In genomic region chr7:45640191-45640957, GRCm38 (mm10) we compare ENCODE assay signal across 15 mouse cellular contexts. TPM values are rescaled to one million over a fixed set of nuclear protein-coding genes. Genes with fewer than 3 reads are reported as not detected.
A peak's percentile ranks its signal among the peaks of the same experiment; 100 is the strongest.
DNase-seq lines count a peak whose midpoint lies in the region; ATAC-seq and TF ChIP-seq lines count a peak whose summit lies in the region.
"Had no signal": no experiment of that assay in that cellular context is flagged by ENCODE, and none has a peak within 500 bp of the region (broad histone marks: within the 10 kb centered on the region; RNA-seq: fewer than 3 reads in every experiment).

No protein-coding gene starts in this region.

- ATAC-seq in embryonic facial prominence, embryonic 14.5 days (ENCODE audit: low read depth), result no peak
- ATAC-seq in limb, embryonic 14.5 days (ENCODE audit: low FRiP score, low read depth), result no peak

- peak overlapping the region; percentile 30; the same call in 1 of the 2 replicates for H3K9ac ChIP-seq in embryonic facial prominence, embryonic 14.5 days (ENCODE audit: low read depth, low read length)
- H3K9ac ChIP-seq in limb, embryonic 14.5 days (ENCODE audit: low read depth, low read length, severe bottlenecking), result no peak overlapping the region
- H3K9ac ChIP-seq: hindbrain, embryonic 14.5 days; liver, embryonic 13.5 days had no signal

- no peaks in the 10 kb centered on the region for H3K9me3 ChIP-seq in embryonic facial prominence, embryonic 14.5 days (ENCODE audit: control insufficient read depth, low read length)
- no peaks in the 10 kb centered on the region for H3K9me3 ChIP-seq in limb, embryonic 14.5 days (ENCODE audit: control insufficient read depth, low read length)
- H3K9me3 ChIP-seq: liver, embryonic 13.5 days had no signal

- H3K4me2 ChIP-seq in embryonic facial prominence, embryonic 14.5 days (ENCODE audit: low read depth, low read length), result peak overlapping the region; percentile 81; the same call in 1 of the 2 replicates
- 0 out of 2 replicates have a peak overlapping the region, but pooled peaks have one; percentile 15 for H3K4me2 ChIP-seq in limb, embryonic 14.5 days (replicated peaks; ENCODE audit: low read depth, low read length, severe bottlenecking)
- H3K4me2 ChIP-seq: hindbrain, embryonic 14.5 days; liver, embryonic 13.5 days had no signal

- WGBS in embryonic facial prominence, embryonic 14.5 days, result 67% methylated on average over 19 of the region's 19 CpGs
- 75% methylated on average over 19 of the region's 19 CpGs for WGBS in limb, embryonic 14.5 days

- TF ChIP-seq POLR2A in limb, embryonic 14.5 days (IDR thresholded peaks at IDR 0.05; ENCODE audit: borderline replicate concordance, extremely low read depth, insufficient read depth, insufficient read length), result no peak

- no peak for TF ChIP-seq CTCF in layer of hippocampus, adult 2 months (conservative IDR thresholded peaks at IDR 0.05)

- peak; percentile 45 for DNase-seq in gastrocnemius, adult 18-20 months (ENCODE audit: low spot score)
- no peak for DNase-seq in gastrocnemius, postnatal 4 days (ENCODE audit: low spot score in 2 of 2)
- DNase-seq in layer of hippocampus, adult 2 months (ENCODE audit: low spot score in 2 of 2), result no peak
- DNase-seq in layer of hippocampus, postnatal 14 days (ENCODE audit: low spot score in 2 of 2), result no peak
- no peak for DNase-seq in embryonic facial prominence, embryonic 14.5 days (ENCODE audit: low spot score)
- DNase-seq in limb, embryonic 14.5 days (ENCODE audit: low spot score), result no peak
- no peak for DNase-seq in layer of hippocampus, adult 9-11 months
- no peak for DNase-seq in adrenal gland, adult 18-20 months (ENCODE audit: low spot score in 2 of 2)
- DNase-seq: liver, embryonic 13.5 days had no signal

- H3K27me3 ChIP-seq in embryonic facial prominence, embryonic 14.5 days (replicated peaks; ENCODE audit: control insufficient read depth, insufficient read depth, low read length), result no peaks in the 10 kb centered on the region
- H3K27me3 ChIP-seq in limb, embryonic 14.5 days (ENCODE audit: control insufficient read depth, insufficient read depth, low read length), result no peaks in the 10 kb centered on the region
- H3K27me3 ChIP-seq: CH12.LX had no signal

- peak overlapping the region; percentile 14; the same call in 1 of the 2 replicates for H3K27ac ChIP-seq in layer of hippocampus, adult 2 months
- H3K27ac ChIP-seq in embryonic facial prominence, embryonic 14.5 days (replicated peaks; ENCODE audit: low read depth, low read length), result peak overlapping the region; percentile 74
- H3K27ac ChIP-seq in limb, embryonic 14.5 days (replicated peaks; ENCODE audit: low read depth, low read length), result no peak overlapping the region; the same call in 1 of the 2 replicates
- H3K27ac ChIP-seq: hindbrain, embryonic 14.5 days; liver, embryonic 13.5 days had no signal

- no peak overlapping the region for H3K4me3 ChIP-seq in layer of hippocampus, adult 2 months
- H3K4me3 ChIP-seq in embryonic facial prominence, embryonic 14.5 days (ENCODE audit: low read depth, low read length), result peak overlapping the region; percentile 8; the same call in 1 of the 2 replicates
- H3K4me3 ChIP-seq in limb, embryonic 14.5 days (replicated peaks; ENCODE audit: low read length), result peak overlapping the region; percentile 7; the same call in 1 of the 2 replicates
- H3K4me3 ChIP-seq: liver, embryonic 13.5 days; midbrain, embryonic 10.5 days had no signal

- peaks cover 10% of the 10 kb centered on the region for H3K36me3 ChIP-seq in embryonic facial prominence, embryonic 14.5 days (ENCODE audit: control insufficient read depth, insufficient read depth, low read length)
- 0 out of 2 replicates have a peak, but pooled peaks cover 7% of the 10 kb centered on the region for H3K36me3 ChIP-seq in limb, embryonic 14.5 days (ENCODE audit: control insufficient read depth, insufficient read depth, low read length)
- H3K36me3 ChIP-seq: liver, embryonic 13.5 days had no signal

- H3K4me1 ChIP-seq in embryonic facial prominence, embryonic 14.5 days (ENCODE audit: control insufficient read depth, insufficient read depth, low read length), result peaks cover 41% of the 10 kb centered on the region
- peaks cover 35% of the 10 kb centered on the region for H3K4me1 ChIP-seq in limb, embryonic 14.5 days (ENCODE audit: control insufficient read depth, insufficient read depth, low read length)

RNA-seq across cellular contexts. Expression of gene Mamstr, which starts 0.6 kb away (rescaled TPM):
- total RNA-seq in gastrocnemius, adult 18-20 months (2021), result 10 to 100 TPM; 17.6 to 18.7 TPM
- total RNA-seq in gastrocnemius, postnatal 4 days (2021), result 100 to 1,000 TPM; 170 to 187 TPM
- total RNA-seq in layer of hippocampus, adult 2 months (2021), result 1 to 10 TPM; 1.2 to 4.8 TPM
- total RNA-seq in layer of hippocampus, postnatal 14 days (2021), result 1 to 10 TPM; 1.7 to 1.8 TPM
- polyA plus RNA-seq in embryonic facial prominence, embryonic 14.5 days (2014; fragmentation: Nextera tagmentation; extraction: Ambion mirVana), result 23.3 and 28.8 TPM in 2 replicates
- polyA plus RNA-seq in limb, embryonic 14.5 days (2012; rRNA removed), result 34.6 and 43.9 TPM in 2 replicates
- 15.7 and 19.8 TPM in 2 replicates for polyA plus RNA-seq in limb, embryonic 14.5 days (2014; fragmentation: Nextera tagmentation; extraction: Ambion mirVana)
- 1 to 10 TPM; 2.4 to 7.7 TPM for total RNA-seq in adrenal gland, adult 18-20 months (2021)

RNA-seq across cellular contexts. Expression of gene Rasip1, which starts 13.1 kb away (rescaled TPM):
- 1 to 10 TPM; 5.5 to 8.5 TPM for total RNA-seq in gastrocnemius, adult 18-20 months (2021)
- 10 to 100 TPM; 23.0 to 25.6 TPM for total RNA-seq in gastrocnemius, postnatal 4 days (2021)
- total RNA-seq in layer of hippocampus, adult 2 months (2021), result 1 to 10 TPM; 6.1 to 7.4 TPM
- total RNA-seq in layer of hippocampus, postnatal 14 days (2021), result 10 to 100 TPM in 1 of 2 experiments, 1 to 10 TPM in 1; 9.3 to 10.3 TPM
- 10.4 and 11.1 TPM in 2 replicates for polyA plus RNA-seq in embryonic facial prominence, embryonic 14.5 days (2014; fragmentation: Nextera tagmentation; extraction: Ambion mirVana)
- 14.1 and 16.7 TPM in 2 replicates for polyA plus RNA-seq in limb, embryonic 14.5 days (2012; rRNA removed)
- 11.0 and 11.8 TPM in 2 replicates for polyA plus RNA-seq in limb, embryonic 14.5 days (2014; fragmentation: Nextera tagmentation; extraction: Ambion mirVana)
- total RNA-seq in adrenal gland, adult 18-20 months (2021), result 10 to 100 TPM; 16.0 to 27.6 TPM

RNA-seq across cellular contexts. Expression of gene Izumo1, which starts 18.8 kb away (rescaled TPM):
- total RNA-seq in gastrocnemius, adult 18-20 months (2021), result not detected
- total RNA-seq in gastrocnemius, postnatal 4 days (2021), result under 1 TPM; 0.34 to 0.36 TPM
- not detected for total RNA-seq in layer of hippocampus, adult 2 months (2021)
- total RNA-seq in layer of hippocampus, postnatal 14 days (2021), result under 1 TPM in 1 of 2 experiments, not detected in 1; 0.23 TPM
- 0.19 and 0.30 TPM in 2 replicates for polyA plus RNA-seq in embryonic facial prominence, embryonic 14.5 days (2014; fragmentation: Nextera tagmentation; extraction: Ambion mirVana)
- 0.33 and 0.43 TPM in 2 replicates for polyA plus RNA-seq in limb, embryonic 14.5 days (2012; rRNA removed)
- polyA plus RNA-seq in limb, embryonic 14.5 days (2014; fragmentation: Nextera tagmentation; extraction: Ambion mirVana), result 0.39 TPM in 1 of 2 replicates, not detected in the other
- under 1 TPM; 0.22 to 0.33 TPM for total RNA-seq in adrenal gland, adult 18-20 months (2021)
- polyA plus RNA-seq: hindbrain, embryonic 14.5 days; liver, embryonic 13.5 days; neural tube, embryonic 14.5 days had no signal

RNA-seq across cellular contexts. Expression of gene Fut1, which starts 23.3 kb away (rescaled TPM):
- total RNA-seq in gastrocnemius, adult 18-20 months (2021), result not detected
- not detected for total RNA-seq in gastrocnemius, postnatal 4 days (2021)
- not detected for total RNA-seq in layer of hippocampus, adult 2 months (2021)
- total RNA-seq in layer of hippocampus, postnatal 14 days (2021), result not detected
- 1.3 and 2.1 TPM in 2 replicates for polyA plus RNA-seq in embryonic facial prominence, embryonic 14.5 days (2014; fragmentation: Nextera tagmentation; extraction: Ambion mirVana)
- polyA plus RNA-seq in limb, embryonic 14.5 days (2012; rRNA removed), result 1.0 and 1.9 TPM in 2 replicates
- 1.2 and 1.8 TPM in 2 replicates for polyA plus RNA-seq in limb, embryonic 14.5 days (2014; fragmentation: Nextera tagmentation; extraction: Ambion mirVana)
- total RNA-seq in adrenal gland, adult 18-20 months (2021), result not detected
- polyA plus RNA-seq: hindbrain, embryonic 14.5 days; liver, embryonic 13.5 days; midbrain, embryonic 10.5 days; neural tube, embryonic 14.5 days had no signal

RNA-seq across cellular contexts. Expression of gene Fgf21, which starts 25.1 kb away (rescaled TPM):
- total RNA-seq in gastrocnemius, adult 18-20 months (2021), result not detected
- not detected for total RNA-seq in gastrocnemius, postnatal 4 days (2021)
- not detected for total RNA-seq in layer of hippocampus, adult 2 months (2021)
- total RNA-seq in layer of hippocampus, postnatal 14 days (2021), result not detected
- polyA plus RNA-seq in embryonic facial prominence, embryonic 14.5 days (2014; fragmentation: Nextera tagmentation; extraction: Ambion mirVana), result 0.45 and 1.0 TPM in 2 replicates
- polyA plus RNA-seq in limb, embryonic 14.5 days (2012; rRNA removed), result 0.58 and 0.73 TPM in 2 replicates
- 0.43 and 0.66 TPM in 2 replicates for polyA plus RNA-seq in limb, embryonic 14.5 days (2014; fragmentation: Nextera tagmentation; extraction: Ambion mirVana)
- 1 to 10 TPM in 1 of 2 experiments, not detected in 1; 1.4 TPM for total RNA-seq in adrenal gland, adult 18-20 months (2021)
- total RNA-seq: layer of hippocampus, adult 8-10 months had no signal
- polyA plus RNA-seq: frontal cortex, adult 2 months; hindbrain, embryonic 14.5 days; liver, embryonic 13.5 days; midbrain, embryonic 10.5 days; neural tube, embryonic 14.5 days had no signal

Comparison
In these comparisons a context has a peak if more than half of its experiments do, and no peak if none do; other contexts are left out.
1. RNA of gene Mamstr, which starts 0.6 kb away (total RNA-seq): 170 to 187 TPM in gastrocnemius, postnatal 4 days; 17.6 to 18.7 TPM in gastrocnemius, adult 18-20 months, 2.4 to 7.7 TPM in adrenal gland, adult 18-20 months, 1.2 to 4.8 TPM in layer of hippocampus, adult 2 months and 1.7 to 1.8 TPM in layer of hippocampus, postnatal 14 days; every median in the first group is over 4 times any median in the second.